Mouse (Mus musculus) midbrain, embryonic 11.5 days (tissue): ENCODE results near the gene Pmis2. TPM values are rescaled to one million over a fixed set of nuclear protein-coding genes. Genes with fewer than 3 reads are reported as not detected.

Source experiments
- ATAC-seq: fragments of 200-750 bp; cut with Nextera tagmentation; 2 replicates; pipeline ENCODE4 v1.8.0; 2017; ENCODE audit warnings: moderate TSS enrichment, moderate library complexity; ENCODE audit not compliant: low FRiP score
- DNase-seq: peaks from one replicate; pipeline ENCODE4 v3.0.0; 2015; ENCODE audit warnings: low spot score; ENCODE audit errors: missing footprints
- H3K27ac ChIP-seq: fragments of 300-500 bp; sonication (generic); 2 replicates; pipeline ENCODE4 v1.5.1; 2014; ENCODE audit warnings: low read depth, low read length
- H3K27me3 ChIP-seq: fragments of 300-500 bp; sonication (generic); 2 replicates; pipeline ENCODE4 v1.6.1; 2014; ENCODE audit warnings: mild to moderate bottlenecking, low read length, moderate library complexity, mixed read lengths; ENCODE audit not compliant: control insufficient read depth, insufficient read depth
- H3K36me3 ChIP-seq: fragments of 300-500 bp; sonication (generic); 2 replicates; pipeline ENCODE4 v1.6.1; 2014; ENCODE audit warnings: mild to moderate bottlenecking, low read length, moderate library complexity, mixed read lengths; ENCODE audit not compliant: control insufficient read depth, insufficient read depth
- H3K4me1 ChIP-seq: fragments of 300-500 bp; sonication (generic); 2 replicates; pipeline ENCODE4 v1.6.1; 2014; ENCODE audit warnings: low read length; ENCODE audit not compliant: control insufficient read depth, insufficient read depth
- H3K4me2 ChIP-seq: fragments of 300-500 bp; sonication (generic); 2 replicates; pipeline ENCODE4 v1.6.1; 2014; ENCODE audit warnings: mild to moderate bottlenecking, moderate library complexity
- H3K4me3 ChIP-seq: fragments of 300-500 bp; sonication (generic); 2 replicates; pipeline ENCODE4 v1.5.1; 2014; ENCODE audit warnings: low read depth, low read length
- H3K9ac ChIP-seq: fragments of 300-500 bp; sonication (generic); 2 replicates; pipeline ENCODE4 v1.6.1; 2014; ENCODE audit warnings: low read length
- H3K9me3 ChIP-seq: fragments of 300-500 bp; sonication (generic); 2 replicates; pipeline ENCODE4 v1.6.1; 2016; ENCODE audit warnings: low read length; ENCODE audit not compliant: control insufficient read depth
- WGBS: fragments of 180-500 bp; shearing (Covaris S2); extraction: QIAGEN DNeasy Blood & Tissue Kit; methylation state at CpG from one replicate; pipeline ENCODE4 v1.1.7; 2014; 5-methylcytosine and 5-hydroxymethylcytosine counted together
- polyA plus RNA-seq: library from polyadenylated mRNA; unstranded; fragments of >200 nt; fragmentation: Nextera tagmentation; extraction: Ambion mirVana; gene quantifications from 2 replicates; pipeline ENCODE4 v1.2.1, GENCODE M21; 2014

Pmis2 gene
- polyA plus RNA-seq, result not detected in 2 replicates

DNA sequence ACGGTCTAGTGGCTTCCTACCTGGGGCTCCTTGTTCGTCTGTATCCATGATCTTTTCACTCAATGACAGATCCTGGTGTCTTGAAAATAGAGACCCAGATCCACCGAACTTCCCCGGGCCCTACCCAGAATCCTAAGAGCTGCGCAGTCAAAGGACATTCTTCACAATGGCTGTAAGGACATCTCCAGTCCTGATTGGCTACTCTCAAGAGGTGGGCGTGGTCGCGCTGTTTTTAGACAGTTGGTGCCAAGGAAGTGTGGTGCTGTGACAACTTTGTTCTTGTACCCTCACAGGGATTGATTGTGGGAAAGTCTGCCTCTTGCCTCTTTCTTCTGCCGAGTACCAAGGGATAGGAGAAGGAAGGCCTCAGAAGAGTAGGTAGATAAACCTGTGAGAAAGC lies at the start of gene Pmis2:
Gene Pmis2, minus strand, starts transcription at position 126 of the 400 bp plus-strand sequence.
- H3K9ac ChIP-seq, result no peak within 1 kb of the TSS
- DNase-seq, result no peak
- H3K9me3 ChIP-seq, result no peaks in the 10 kb centered on the region
- H3K27me3 ChIP-seq, result no peaks in the 10 kb centered on the region
- WGBS, result 68% methylated on average over 9 of the region's 9 CpGs
- H3K27ac ChIP-seq, result no peak within 1 kb of the TSS
- H3K4me3 ChIP-seq, result no peak within 1 kb of the TSS
- H3K4me1 ChIP-seq, result no peaks in the 10 kb centered on the region
- no peaks in the 10 kb centered on the region for H3K36me3 ChIP-seq
- ATAC-seq, result no peak
- H3K4me2 ChIP-seq, result no peak within 1 kb of the TSS

DNA sequence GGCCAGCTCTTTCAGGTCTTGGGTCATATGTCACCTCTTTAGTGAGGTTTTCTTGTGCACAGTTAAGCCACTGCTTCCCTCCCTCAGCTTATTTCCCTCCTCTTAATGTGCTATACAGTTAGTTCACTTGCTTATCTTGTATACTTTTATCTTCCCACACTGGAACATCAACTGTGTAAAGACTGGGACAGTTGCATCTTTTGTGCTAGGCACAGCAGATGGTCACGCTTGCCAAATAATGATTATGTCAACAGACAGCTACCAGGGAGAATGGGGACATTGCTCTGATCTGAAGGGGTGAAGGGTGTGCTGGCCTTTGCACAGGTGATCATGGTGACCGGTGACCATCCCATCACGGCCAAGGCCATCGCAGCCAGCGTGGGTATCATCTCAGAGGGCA lies 48.3 kb upstream of the Pmis2 start:
- Histone ChIP-seq H3K36me3 (no peaks in the 10 kb centered on the region), H3K4me1 (peaks cover 7% of the 10 kb centered on the region), H3K27ac (no peak overlapping the region), H3K9ac (no peak overlapping the region), H3K4me3 (no peak overlapping the region), H3K4me2 (no peak overlapping the region), H3K9me3 (no peaks in the 10 kb centered on the region), H3K27me3 (peaks cover 5% of the 10 kb centered on the region)
- ATAC-seq (no peak), DNase-seq (no peak)
- 93% methylated on average over 5 of the region's 5 CpGs for WGBS

DNA sequence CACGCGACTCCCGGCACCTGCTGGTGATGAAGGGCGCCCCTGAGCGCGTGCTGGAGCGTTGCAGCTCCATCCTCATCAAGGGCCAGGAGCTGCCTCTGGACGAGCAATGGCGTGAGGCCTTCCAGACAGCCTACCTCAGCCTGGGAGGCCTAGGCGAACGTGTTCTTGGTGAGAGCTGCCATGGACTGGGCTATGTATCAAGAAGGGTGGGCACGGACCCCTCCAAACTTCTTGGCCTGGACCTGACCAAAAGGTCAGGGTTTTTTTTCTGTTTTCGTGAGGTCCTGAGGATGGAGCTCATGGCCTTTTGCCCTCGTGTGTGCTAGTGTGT lies 46.3 kb upstream of the Pmis2 start:
- peaks cover 7% of the 10 kb centered on the region for H3K4me1 ChIP-seq
- H3K9ac ChIP-seq, result peak overlapping the region; percentile 44
- ATAC-seq (no peak), DNase-seq (no peak)
- H3K4me3 ChIP-seq, result peak overlapping the region; percentile 30
- H3K9me3 ChIP-seq, result no peaks in the 10 kb centered on the region
- H3K4me2 ChIP-seq, result peak overlapping the region; percentile 59
- H3K27me3 ChIP-seq, result peaks cover 5% of the 10 kb centered on the region
- no peak overlapping the region for H3K27ac ChIP-seq
- WGBS, result 8% methylated on average over 14 of the region's 14 CpGs
- H3K36me3 ChIP-seq, result no peaks in the 10 kb centered on the region

DNA sequence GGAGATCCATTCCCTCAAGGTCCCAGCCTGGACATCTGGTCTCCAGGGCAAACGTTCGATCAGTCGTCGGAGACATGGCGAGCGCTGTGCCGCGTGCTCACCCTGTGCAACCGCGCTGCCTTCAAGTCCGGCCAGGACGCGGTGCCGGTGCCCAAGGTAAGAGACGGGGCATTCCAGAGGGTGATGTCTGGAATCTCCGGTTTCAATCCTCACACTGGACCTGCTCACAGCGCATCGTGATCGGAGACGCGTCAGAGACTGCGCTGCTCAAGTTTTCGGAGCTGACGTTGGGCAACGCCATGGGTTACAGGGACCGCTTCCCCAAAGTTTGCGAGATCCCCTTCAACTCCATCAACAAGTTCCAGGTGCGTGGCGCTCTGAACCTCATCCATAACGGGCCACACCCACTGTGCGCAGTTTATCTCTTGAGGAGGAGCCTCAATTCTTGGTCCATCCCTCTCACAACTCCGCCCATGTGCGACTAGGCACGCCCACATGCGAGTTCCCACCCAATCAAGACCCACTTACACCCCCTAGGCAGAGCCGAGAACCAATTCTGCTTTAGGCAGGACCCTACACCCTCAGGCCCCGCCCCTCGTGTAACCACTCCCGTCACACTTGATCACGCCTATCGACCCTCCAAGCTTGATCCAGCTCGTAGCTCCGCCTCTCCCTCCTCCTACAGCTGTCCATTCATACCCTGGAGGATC lies 45.8 kb upstream of the Pmis2 start:
- no peaks in the 10 kb centered on the region for H3K9me3 ChIP-seq
- no peak overlapping the region for H3K27ac ChIP-seq
- DNase-seq (peak; percentile 97), ATAC-seq (peak; percentile 96)
- H3K36me3 ChIP-seq, result no peaks in the 10 kb centered on the region
- H3K27me3 ChIP-seq, result peaks cover 5% of the 10 kb centered on the region
- peak overlapping the region; percentile 30 for H3K4me3 ChIP-seq
- H3K4me1 ChIP-seq, result peaks cover 7% of the 10 kb centered on the region
- peak overlapping the region; percentile 59 for H3K4me2 ChIP-seq
- WGBS, result 2% methylated on average over 43 of the region's 43 CpGs
- peak overlapping the region; percentile 44 for H3K9ac ChIP-seq

DNA sequence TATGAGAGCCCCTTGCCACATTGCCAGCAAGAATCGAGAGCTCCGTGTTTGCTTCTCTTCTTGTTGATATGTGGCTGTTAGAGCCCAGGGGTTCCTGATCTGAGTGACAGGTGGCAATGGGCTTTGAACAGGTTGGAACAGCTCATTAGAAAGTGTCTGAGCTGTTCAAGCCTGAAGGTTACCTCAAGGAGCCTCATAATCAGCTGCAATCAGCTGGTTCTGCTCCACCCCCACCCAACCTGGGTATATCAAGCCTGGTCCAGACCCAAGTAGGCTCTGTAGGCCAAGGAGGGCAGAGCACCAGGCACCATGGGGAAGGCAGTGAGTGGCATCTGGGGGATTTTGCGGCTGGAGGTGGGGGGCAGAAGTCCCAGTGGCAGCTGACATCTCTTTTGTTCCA lies 40.5 kb upstream of the Pmis2 start, which contains the start of gene Atp4a:
Gene Atp4a, plus strand, starts transcription at position 268 of the 400 bp plus-strand sequence.
- Histone ChIP-seq H3K4me1 (peaks cover 1% of the 10 kb centered on the region; the same call in 1 of the 2 replicates), H3K36me3 (no peaks in the 10 kb centered on the region), H3K4me2 (no peak within 1 kb of the TSS), H3K27ac (no peak within 1 kb of the TSS), H3K9me3 (no peaks in the 10 kb centered on the region), H3K9ac (no peak within 1 kb of the TSS), H3K4me3 (no peak within 1 kb of the TSS), H3K27me3 (peaks cover 5% of the 10 kb centered on the region)
- DNase-seq, result no peak
- ATAC-seq, result no peak
- 85% methylated on average over 3 of the region's 3 CpGs for WGBS

DNA sequence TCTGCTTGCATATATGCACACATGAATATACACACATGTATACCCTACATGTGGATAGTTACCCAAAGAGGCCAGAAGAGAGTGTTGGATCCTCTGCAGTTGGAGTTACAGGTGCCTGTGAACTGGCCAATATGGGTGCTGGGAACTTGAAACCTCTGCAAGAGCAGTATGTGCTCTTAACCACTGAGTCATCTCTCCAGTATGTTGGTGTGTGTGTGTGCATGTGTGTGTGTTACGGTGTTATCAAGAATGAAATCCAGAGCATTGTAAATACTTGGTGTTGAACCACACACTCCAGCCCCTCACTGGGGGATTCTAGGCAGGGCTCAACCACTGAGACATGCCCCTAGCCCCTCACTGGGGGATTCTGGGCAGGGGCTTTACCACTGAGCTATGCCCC lies 36.0 kb upstream of the Pmis2 start:
- H3K27me3 ChIP-seq, result no peaks in the 10 kb centered on the region

DNA sequence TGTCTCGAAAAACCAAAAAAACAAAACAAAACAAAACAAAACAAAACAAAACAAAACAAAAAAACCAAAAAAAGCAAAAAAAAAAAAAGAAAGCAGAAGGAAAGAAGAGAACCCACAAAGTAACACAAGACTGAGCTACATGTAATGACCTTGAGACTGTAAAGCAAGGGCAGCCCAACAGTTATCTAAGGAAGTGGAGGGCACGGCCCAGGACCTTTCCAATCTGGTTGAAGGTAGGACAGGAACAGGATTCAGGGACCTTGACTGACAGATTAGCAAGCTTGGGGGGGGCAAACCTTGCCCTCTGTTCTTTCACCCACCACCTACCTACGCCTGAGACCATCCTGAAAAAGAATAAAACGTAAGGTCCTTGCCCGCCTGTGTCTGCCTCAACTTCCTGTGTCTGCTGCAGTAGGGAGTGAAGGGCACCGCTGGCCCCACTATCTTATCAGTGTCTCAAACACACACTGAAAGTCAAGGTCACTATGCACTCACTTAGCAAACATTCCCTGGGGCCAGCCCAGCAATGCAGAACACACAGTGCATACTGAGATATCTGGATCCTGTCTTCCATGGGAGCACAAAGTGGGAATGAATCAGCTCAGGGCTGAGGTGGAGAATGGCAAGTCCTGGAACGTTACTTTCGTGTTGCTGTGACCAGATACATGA lies 34.9 kb upstream of the Pmis2 start:
- H3K27me3 ChIP-seq, result no peaks in the 10 kb centered on the region
- H3K27ac ChIP-seq, result no peak overlapping the region
- H3K4me3 ChIP-seq, result no peak overlapping the region
- no peaks in the 10 kb centered on the region for H3K9me3 ChIP-seq
- H3K4me1 ChIP-seq, result no peaks in the 10 kb centered on the region
- H3K36me3 ChIP-seq, result no peaks in the 10 kb centered on the region
- 79% methylated on average over 8 of the region's 8 CpGs for WGBS
- no peak overlapping the region for H3K4me2 ChIP-seq
- ATAC-seq (no peak), DNase-seq (no peak)
- H3K9ac ChIP-seq, result no peak overlapping the region

More for the DNA sequence above, 36.0 kb upstream of the Pmis2 start:
- Histone ChIP-seq H3K4me2 (no peak overlapping the region), H3K4me3 (no peak overlapping the region), H3K36me3 (no peaks in the 10 kb centered on the region), H3K9ac (no peak overlapping the region), H3K4me1 (no peaks in the 10 kb centered on the region), H3K9me3 (no peaks in the 10 kb centered on the region), H3K27ac (no peak overlapping the region)
- ATAC-seq (no peak), DNase-seq (no peak)
- 87% methylated on average over 1 of the region's 1 CpGs for WGBS

DNA sequence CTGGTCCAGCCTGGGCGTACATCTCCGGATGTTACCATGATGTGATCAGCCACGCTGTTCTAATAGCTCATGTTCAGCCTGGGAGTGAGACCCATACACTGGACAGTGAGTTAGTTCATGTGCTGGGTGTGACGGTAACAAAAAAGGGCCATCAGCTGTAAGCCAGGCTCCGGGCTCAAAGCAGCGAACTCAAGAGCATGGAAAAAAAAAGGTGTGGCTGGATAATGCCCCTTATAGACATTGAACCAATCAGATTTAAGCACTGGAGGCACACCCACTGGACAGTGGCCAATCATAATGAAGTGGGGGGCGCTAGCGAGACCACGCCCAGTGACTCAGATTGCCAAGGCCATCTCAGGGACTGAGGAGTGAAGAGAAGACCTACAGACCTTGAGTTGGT lies 27.2 kb upstream of the Pmis2 start, which contains the start of gene 2200002J24Rik:
Gene 2200002J24Rik, plus strand, starts transcription at position 338 of the 400 bp plus-strand sequence.
- Histone ChIP-seq H3K9me3 (no peaks in the 10 kb centered on the region), H3K27ac (no peak within 1 kb of the TSS), H3K4me1 (no peaks in the 10 kb centered on the region), H3K27me3 (no peaks in the 10 kb centered on the region), H3K4me3 (no peak within 1 kb of the TSS), H3K9ac (no peak within 1 kb of the TSS; the same call in 1 of the 2 replicates), H3K36me3 (no peaks in the 10 kb centered on the region), H3K4me2 (no peak within 1 kb of the TSS)
- ATAC-seq, result no peak
- WGBS, result 41% methylated on average over 9 of the region's 9 CpGs
- no peak for DNase-seq

DNA sequence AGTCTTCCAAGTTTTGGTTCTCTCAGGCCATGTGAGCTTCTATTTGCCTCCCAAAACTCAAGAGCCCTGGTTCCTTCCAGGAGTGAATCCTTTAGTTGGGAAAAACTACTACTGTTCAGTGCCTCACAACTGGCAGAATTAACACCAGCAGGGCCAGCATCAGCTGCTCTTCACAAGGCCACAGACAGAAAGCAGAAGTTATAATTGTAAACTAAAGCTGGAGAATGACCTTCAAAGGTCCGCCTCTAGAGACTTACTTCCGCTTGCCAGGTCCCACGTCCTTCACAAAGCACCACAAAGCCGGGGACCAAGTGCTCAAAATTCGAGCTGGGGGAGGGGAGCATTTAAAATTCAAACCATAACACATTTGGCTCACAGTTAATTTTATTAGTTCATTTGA lies 26.7 kb upstream of the Pmis2 start:
- H3K4me1 ChIP-seq, result no peaks in the 10 kb centered on the region
- H3K27me3 ChIP-seq, result no peaks in the 10 kb centered on the region
- DNase-seq (no peak), ATAC-seq (no peak)
- no peak overlapping the region for H3K9ac ChIP-seq
- no peak overlapping the region for H3K4me3 ChIP-seq
- no peaks in the 10 kb centered on the region for H3K9me3 ChIP-seq
- WGBS, result 70% methylated on average over 5 of the region's 5 CpGs
- H3K4me2 ChIP-seq, result no peak overlapping the region
- H3K36me3 ChIP-seq, result no peaks in the 10 kb centered on the region
- H3K27ac ChIP-seq, result no peak overlapping the region
